Mouse (Mus musculus) hindbrain, embryonic 13.5 days (tissue): ENCODE measurements at regions not wholly inside any gene's neighbourhood (a gene's known extent, or its start where the extent isn't known, plus 50 kb on each side); places are given as distances from the start of the nearest gene placed in this dataset.

Experiments
- ATAC-seq: fragments of 200-750 bp; cut with Nextera tagmentation; 2 replicates; pipeline ENCODE4 v1.8.0; 2017; ENCODE audit warnings: moderate TSS enrichment; ENCODE audit not compliant: low FRiP score
- H3K27ac ChIP-seq: fragments of 300-500 bp; sonication (generic); 2 replicates; pipeline ENCODE4 v1.5.1; 2015; ENCODE audit warnings: inconsistent platforms, mild to moderate bottlenecking, moderate library complexity
- H3K27me3 ChIP-seq: fragments of 300-500 bp; sonication (generic); 2 replicates; pipeline ENCODE4 v1.6.1; 2015; ENCODE audit warnings: mild to moderate bottlenecking, inconsistent platforms
- H3K36me3 ChIP-seq: fragments of 300-500 bp; sonication (generic); 2 replicates; pipeline ENCODE4 v1.6.1; 2015; ENCODE audit warnings: mild to moderate bottlenecking, inconsistent platforms
- H3K4me1 ChIP-seq: fragments of 300-500 bp; sonication (generic); replicated peaks from 2 replicates; pipeline ENCODE4 v1.6.1; 2015; ENCODE audit warnings: inconsistent platforms
- H3K4me2 ChIP-seq: fragments of 300-500 bp; sonication (generic); 2 replicates; pipeline ENCODE4 v1.6.1; 2015; ENCODE audit warnings: inconsistent platforms, mild to moderate bottlenecking, moderate library complexity
- H3K4me3 ChIP-seq: fragments of 300-500 bp; sonication (generic); 2 replicates; pipeline ENCODE4 v1.5.1; 2015; ENCODE audit warnings: mild to moderate bottlenecking, inconsistent platforms
- H3K9ac ChIP-seq: fragments of 300-500 bp; sonication (generic); 2 replicates; pipeline ENCODE4 v1.6.1; 2015; ENCODE audit warnings: mild to moderate bottlenecking, inconsistent platforms
- H3K9me3 ChIP-seq: fragments of 300-500 bp; sonication (generic); 2 replicates; pipeline ENCODE4 v1.6.1; 2016; ENCODE audit warnings: inconsistent platforms
- WGBS: fragments of 180-500 bp; shearing (Covaris S2); methylation state at CpG from one replicate; pipeline ENCODE4 v1.1.7; 2015; 5-methylcytosine and 5-hydroxymethylcytosine counted together

DNA sequence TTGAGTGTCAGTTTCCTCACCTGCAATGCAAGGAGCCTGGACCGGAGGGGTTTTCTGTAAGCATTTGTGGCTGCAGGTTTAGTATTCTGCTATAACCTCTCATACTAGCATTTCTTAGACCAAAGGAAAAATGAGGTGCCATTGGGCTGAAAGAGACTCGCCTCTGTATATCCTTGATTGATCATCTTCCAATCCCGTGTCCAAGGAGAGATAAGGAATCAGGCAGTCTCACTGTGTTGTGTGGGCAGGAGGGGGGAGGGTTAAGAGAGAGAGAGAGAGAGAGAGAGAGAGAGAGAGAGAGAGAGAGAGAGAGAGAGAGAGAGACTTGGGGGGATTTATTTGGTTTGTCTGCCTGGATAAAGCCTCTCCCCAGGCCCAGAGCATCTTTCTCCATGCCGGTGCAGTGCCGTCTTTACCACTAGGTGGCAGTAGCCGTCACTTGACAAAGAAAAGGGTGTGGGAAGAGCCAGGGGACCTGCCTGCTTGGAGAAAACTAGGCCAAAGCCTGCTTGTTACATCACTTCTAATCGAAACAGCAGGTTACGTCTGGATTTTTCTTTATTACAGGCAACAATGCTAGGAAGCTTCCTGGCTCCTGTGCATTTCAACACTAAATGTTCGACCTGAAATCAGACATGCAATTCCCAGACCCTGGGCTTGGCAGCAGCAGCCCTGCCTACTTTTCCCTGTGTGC is 56.1 kb upstream of the Ces5a start:
- peak overlapping the region; percentile 66 for H3K27ac ChIP-seq
- 32% methylated on average over 9 of the region's 9 CpGs for WGBS
- H3K36me3 ChIP-seq = no peaks in the 10 kb centered on the region
- H3K27me3 ChIP-seq = no peaks in the 10 kb centered on the region
- no peaks in the 10 kb centered on the region for H3K9me3 ChIP-seq
- no peak overlapping the region for H3K4me2 ChIP-seq
- H3K4me3 ChIP-seq = no peak overlapping the region
- peak; percentile 86 for ATAC-seq
- H3K4me1 ChIP-seq = peaks cover 7% of the 10 kb centered on the region; the same call in 1 of the 2 replicates
- H3K9ac ChIP-seq = 0 out of 2 replicates have a peak overlapping the region, but pooled peaks have one; percentile 43

- no peak overlapping the region for H3K4me3 ChIP-seq
- no peaks in the 10 kb centered on the region for H3K9me3 ChIP-seq
- H3K4me2 ChIP-seq = no peak overlapping the region
- peak overlapping the region; percentile 66 for H3K27ac ChIP-seq
- H3K27me3 ChIP-seq = no peaks in the 10 kb centered on the region
- H3K36me3 ChIP-seq = no peaks in the 10 kb centered on the region
- peaks cover 7% of the 10 kb centered on the region; the same call in 1 of the 2 replicates for H3K4me1 ChIP-seq
- WGBS = 14% methylated on average over 3 of the region's 3 CpGs
- no peak for ATAC-seq
- H3K9ac ChIP-seq = 0 out of 2 replicates have a peak overlapping the region, but pooled peaks have one; percentile 43
Observed at GRCm38 (mm10) chr8:93592302-93592651, 56.6 kb upstream of the Ces5a start.

DNA sequence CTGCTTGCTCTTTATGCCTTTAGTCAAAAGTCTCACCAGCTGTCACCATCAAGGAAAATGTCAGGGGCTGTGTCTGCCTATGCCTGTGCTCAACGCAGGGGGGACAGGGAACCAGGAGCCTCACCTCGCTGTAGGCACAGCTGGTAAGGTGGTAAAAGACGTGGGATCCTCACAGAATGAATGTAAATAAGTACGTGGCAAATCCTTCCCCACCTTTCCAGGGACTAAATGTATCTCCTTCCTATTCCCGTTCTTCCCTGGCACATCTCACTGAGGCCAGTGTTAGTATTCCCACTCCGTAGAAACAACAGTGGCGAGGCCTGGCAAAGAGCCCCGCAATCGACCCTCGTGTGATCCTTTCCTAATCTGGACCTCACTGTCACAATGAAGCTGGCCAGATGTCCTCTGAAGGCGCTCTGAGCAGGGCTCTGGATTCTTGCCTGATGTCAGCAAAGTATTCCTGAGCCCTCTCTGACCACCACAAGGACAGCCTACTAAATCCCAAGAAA is 63.0 kb upstream of the Ces5a start:
- 59% methylated on average over 11 of the region's 11 CpGs for WGBS
- Histone ChIP-seq H3K36me3 (no peaks in the 10 kb centered on the region), H3K9ac (no peak overlapping the region), H3K9me3 (no peaks in the 10 kb centered on the region), H3K4me3 (no peak overlapping the region), H3K27ac (0 out of 2 replicates have a peak overlapping the region, but pooled peaks have one; percentile 40), H3K4me2 (no peak overlapping the region), H3K27me3 (no peaks in the 10 kb centered on the region), H3K4me1 (peaks cover 18% of the 10 kb centered on the region; the same call in 1 of the 2 replicates)
- peak; percentile 21; the same call in 1 of the 2 replicates for ATAC-seq

GRCm38 (mm10) chr8:93599306-93599705 is 63.7 kb upstream of the Ces5a start:
- H3K4me2 ChIP-seq = no peak overlapping the region
- ATAC-seq = no peak
- H3K27ac ChIP-seq = no peak overlapping the region

GRCm38 (mm10) chr8:93599776-93600175 is 64.1 kb upstream of the Ces5a start:
- Histone ChIP-seq H3K4me2 (no peak overlapping the region), H3K4me3 (no peak overlapping the region), H3K9ac (no peak overlapping the region), H3K27ac (no peak overlapping the region; the same call in 1 of the 2 replicates), H3K4me1 (peaks cover 18% of the 10 kb centered on the region; the same call in 1 of the 2 replicates), H3K36me3 (no peaks in the 10 kb centered on the region), H3K27me3 (no peaks in the 10 kb centered on the region), H3K9me3 (no peaks in the 10 kb centered on the region)
- WGBS = 45% methylated on average over 8 of the region's 8 CpGs
- ATAC-seq = no peak

More at GRCm38 (mm10) chr8:93599306-93599705, 63.7 kb upstream of the Ces5a start:
- H3K27me3 ChIP-seq = no peaks in the 10 kb centered on the region
- no peak overlapping the region for H3K9ac ChIP-seq
- H3K9me3 ChIP-seq = no peaks in the 10 kb centered on the region
- WGBS = 57% methylated on average over 9 of the region's 9 CpGs
- no peak overlapping the region for H3K4me3 ChIP-seq
- peaks cover 18% of the 10 kb centered on the region; the same call in 1 of the 2 replicates for H3K4me1 ChIP-seq
- no peaks in the 10 kb centered on the region for H3K36me3 ChIP-seq

DNA sequence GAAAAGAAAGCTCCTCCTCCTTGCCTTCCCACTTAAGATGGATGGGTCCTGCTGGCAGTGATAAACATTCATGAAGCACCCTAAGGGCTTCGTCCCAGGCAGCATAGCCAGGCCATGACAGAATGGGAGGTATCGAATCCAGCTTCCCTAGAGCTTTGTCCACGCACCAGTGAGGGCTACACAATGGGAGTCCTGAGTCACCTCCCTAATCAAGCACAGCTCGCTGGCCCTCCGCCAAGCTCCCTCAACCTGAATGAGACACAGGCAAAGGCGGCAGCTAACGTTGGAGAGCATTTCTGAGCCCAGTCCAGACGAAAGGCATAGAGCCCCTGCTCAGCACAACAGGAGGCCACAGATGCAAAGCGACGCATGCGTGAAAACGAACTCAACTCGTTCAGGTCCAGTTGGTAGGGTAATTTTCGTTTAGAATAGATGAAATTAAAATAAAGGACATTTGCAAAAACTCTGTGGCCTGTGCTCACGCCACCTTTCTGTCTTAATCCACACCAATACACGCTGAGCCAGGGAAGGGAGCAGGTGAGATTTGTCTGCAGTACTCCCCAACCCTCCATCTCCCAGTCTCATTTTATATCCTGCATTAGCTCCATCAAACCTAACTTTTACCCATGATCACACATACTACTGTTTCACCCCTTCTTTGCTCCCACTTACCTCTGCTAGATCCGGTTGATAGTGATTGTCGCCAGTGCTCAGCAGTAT is 91.3 kb upstream of the Ces5a start:
- Histone ChIP-seq H3K36me3 (no peaks in the 10 kb centered on the region), H3K9ac (peak overlapping the region; percentile 43; the same call in 1 of the 2 replicates), H3K9me3 (no peaks in the 10 kb centered on the region), H3K27ac (peak overlapping the region; percentile 85), H3K4me3 (no peak overlapping the region; the same call in 1 of the 2 replicates), H3K4me2 (peak overlapping the region; percentile 45), H3K27me3 (no peaks in the 10 kb centered on the region), H3K4me1 (peaks cover 17% of the 10 kb centered on the region)
- peak; percentile 90 for ATAC-seq
- WGBS = 14% methylated on average over 18 of the region's 18 CpGs

DNA sequence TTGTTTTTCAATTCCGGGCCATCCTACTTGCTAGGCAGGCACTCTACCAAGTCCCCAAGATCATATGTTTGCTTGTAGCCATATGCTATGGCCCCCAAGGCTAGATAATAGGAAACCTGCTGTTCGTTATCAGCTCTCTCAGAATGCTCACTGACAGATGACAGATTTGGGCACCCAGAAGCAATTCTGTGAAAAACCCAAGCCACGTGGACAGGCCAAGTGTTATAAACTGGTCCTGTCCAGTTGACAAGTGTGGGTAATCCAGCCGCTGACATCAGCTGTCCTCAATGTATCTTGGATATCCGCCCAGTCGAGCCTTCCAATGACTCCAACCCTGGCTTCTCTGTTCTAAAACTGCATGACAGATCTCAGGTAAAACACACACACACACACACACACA is 92.0 kb upstream of the Ces5a start:
- no peaks in the 10 kb centered on the region for H3K36me3 ChIP-seq
- peak; percentile 17; the same call in 1 of the 2 replicates for ATAC-seq
- no peaks in the 10 kb centered on the region for H3K27me3 ChIP-seq
- H3K4me3 ChIP-seq = no peak overlapping the region
- no peak overlapping the region for H3K4me2 ChIP-seq
- 46% methylated on average over 6 of the region's 6 CpGs for WGBS
- H3K4me1 ChIP-seq = peaks cover 17% of the 10 kb centered on the region
- no peak overlapping the region for H3K9ac ChIP-seq
- no peak overlapping the region for H3K27ac ChIP-seq
- H3K9me3 ChIP-seq = no peaks in the 10 kb centered on the region

DNA sequence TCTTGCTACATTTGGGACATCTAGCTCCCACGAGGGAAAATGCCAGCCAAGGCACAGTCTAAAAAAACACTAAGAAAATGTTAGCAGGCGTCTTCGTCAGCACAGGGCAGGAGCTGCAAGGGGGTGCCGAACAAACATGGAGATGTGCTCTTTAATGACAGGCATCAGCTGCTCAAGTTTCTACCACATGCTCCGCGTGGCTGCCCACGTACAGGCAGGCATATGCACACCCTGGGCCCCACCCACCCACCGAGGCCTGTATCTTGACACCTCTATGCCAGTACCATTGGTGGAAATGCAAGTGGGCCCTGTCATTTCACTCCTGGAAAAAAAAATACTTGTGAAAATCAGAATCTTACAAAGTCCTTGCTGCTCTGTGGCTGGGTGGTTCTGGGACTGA is 97.3 kb upstream of the Ces5a start:
- WGBS = 78% methylated on average over 8 of the region's 8 CpGs
- Histone ChIP-seq H3K4me3 (no peak overlapping the region), H3K27me3 (no peaks in the 10 kb centered on the region), H3K9ac (no peak overlapping the region), H3K4me1 (no peaks in the 10 kb centered on the region; the same call in 1 of the 2 replicates), H3K36me3 (no peaks in the 10 kb centered on the region), H3K27ac (no peak overlapping the region), H3K4me2 (no peak overlapping the region), H3K9me3 (no peaks in the 10 kb centered on the region)
- ATAC-seq = no peak

GRCm38 (mm10) chr8:93642770-93643169 is 107.1 kb upstream of the Ces5a start:
- no peak overlapping the region for H3K4me2 ChIP-seq
- no peaks in the 10 kb centered on the region for H3K36me3 ChIP-seq
- no peak overlapping the region for H3K4me3 ChIP-seq
- ATAC-seq = peak; percentile 57
- peaks cover 9% of the 10 kb centered on the region; the same call in 1 of the 2 replicates for H3K4me1 ChIP-seq
- no peak overlapping the region for H3K9ac ChIP-seq
- no peaks in the 10 kb centered on the region for H3K9me3 ChIP-seq
- no peak overlapping the region for H3K27ac ChIP-seq
- 39% methylated on average over 2 of the region's 2 CpGs for WGBS
- no peaks in the 10 kb centered on the region for H3K27me3 ChIP-seq

GRCm38 (mm10) chr8:93643471-93644215 is 108.0 kb upstream of the Ces5a start:
- Histone ChIP-seq H3K27me3 (no peaks in the 10 kb centered on the region), H3K4me3 (no peak overlapping the region), H3K27ac (no peak overlapping the region), H3K9me3 (no peaks in the 10 kb centered on the region), H3K9ac (no peak overlapping the region), H3K4me2 (no peak overlapping the region), H3K4me1 (peaks cover 9% of the 10 kb centered on the region; the same call in 1 of the 2 replicates), H3K36me3 (no peaks in the 10 kb centered on the region)
- no peak for ATAC-seq
- 67% methylated on average over 4 of the region's 4 CpGs for WGBS

- no peak for ATAC-seq
- H3K27ac ChIP-seq = no peak overlapping the region
- no peak overlapping the region for H3K9ac ChIP-seq
- WGBS = 96% methylated on average over 2 of the region's 2 CpGs
- no peaks in the 10 kb centered on the region for H3K36me3 ChIP-seq
- no peaks in the 10 kb centered on the region for H3K9me3 ChIP-seq
- no peaks in the 10 kb centered on the region for H3K4me1 ChIP-seq
- no peak overlapping the region for H3K4me3 ChIP-seq
- no peak overlapping the region for H3K4me2 ChIP-seq
- no peaks in the 10 kb centered on the region for H3K27me3 ChIP-seq
Observed at GRCm38 (mm10) chr8:93653421-93653820, 117.8 kb upstream of the Ces5a start.
